Mouse (Mus musculus): ENCODE measurements at regions not wholly inside any gene's neighbourhood (a gene's known extent, or its start where the extent isn't known, plus 50 kb on each side); places are given as distances from the start of the nearest gene placed in this dataset.

DNA sequence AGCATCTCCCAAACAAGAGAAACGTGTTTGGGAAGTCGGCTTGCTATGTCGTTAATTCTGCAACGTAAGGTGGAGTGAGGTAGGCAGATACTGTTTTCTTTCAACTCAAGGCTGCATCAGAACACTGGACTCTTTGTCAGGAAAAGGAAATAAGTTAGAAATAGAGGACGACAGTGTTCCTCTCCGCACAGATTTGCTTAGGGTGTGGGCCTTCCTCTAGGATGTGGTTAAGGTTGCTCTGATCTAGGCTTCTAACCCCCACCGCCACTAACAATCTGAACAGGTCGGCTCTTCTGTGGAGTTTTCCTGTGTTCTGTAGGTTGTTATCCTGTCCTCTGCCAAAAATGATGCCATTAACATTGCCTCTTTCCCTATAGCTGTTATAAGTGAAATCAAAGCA, 179.1 kb downstream of the Pik3r1 start:
- Histone ChIP-seq H3K36me3 (ENCODE audit: control insufficient read depth, insufficient read depth, low read length) (no peaks in the 10 kb centered on the region), H3K27me3 (replicated peaks; ENCODE audit: control insufficient read depth, insufficient read depth, low read length) (no peaks in the 10 kb centered on the region), H3K4me3 (ENCODE audit: insufficient read depth, low read depth, low read length) (no peak overlapping the region), H3K27ac (ENCODE audit: insufficient read depth, low read depth, low read length) (no peak overlapping the region), H3K4me1 (ENCODE audit: control insufficient read depth, insufficient read depth, low read length) (no peaks in the 10 kb centered on the region)
- TF ChIP-seq CTCF (conservative IDR thresholded peaks at IDR 0.05; ENCODE audit: insufficient read depth, insufficient read length, low read depth, low read length) = no peak
- TF ChIP-seq POLR2A (IDR thresholded peaks at IDR 0.05; ENCODE audit: low read depth, low read length) = no peak
- DNase-seq = no peak
- 76% methylated on average over 8 of the region's 8 CpGs for WGBS

DNA sequence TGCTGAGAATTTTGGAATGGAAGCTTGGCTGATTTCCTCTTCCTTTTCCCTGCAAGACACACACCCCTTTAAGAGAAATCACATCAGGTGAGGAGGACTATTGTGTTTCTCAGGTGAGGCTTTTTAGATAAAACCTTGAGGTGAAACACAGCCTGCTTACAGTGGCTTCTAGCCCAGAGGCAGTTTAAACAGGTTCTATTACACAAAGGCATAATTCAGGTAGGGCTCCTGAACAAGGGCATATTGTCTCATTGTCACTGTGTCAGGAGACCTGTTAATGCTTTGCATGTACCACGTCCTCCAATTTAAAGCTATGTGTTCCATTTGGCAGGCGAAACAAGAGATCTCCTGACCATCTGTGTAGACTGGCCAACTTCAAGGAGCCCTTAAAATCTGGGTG, 181.2 kb downstream of the Pik3r1 start:
- Histone ChIP-seq H3K27me3 (replicated peaks; ENCODE audit: control insufficient read depth, insufficient read depth, low read length) (no peaks in the 10 kb centered on the region), H3K4me3 (ENCODE audit: insufficient read depth, low read depth, low read length) (no peak overlapping the region), H3K4me1 (ENCODE audit: control insufficient read depth, insufficient read depth, low read length) (no peaks in the 10 kb centered on the region), H3K27ac (ENCODE audit: insufficient read depth, low read depth, low read length) (no peak overlapping the region), H3K36me3 (ENCODE audit: control insufficient read depth, insufficient read depth, low read length) (no peaks in the 10 kb centered on the region)
- no peak for TF ChIP-seq CTCF (conservative IDR thresholded peaks at IDR 0.05; ENCODE audit: insufficient read depth, insufficient read length, low read depth, low read length)
- no peak for TF ChIP-seq POLR2A (IDR thresholded peaks at IDR 0.05; ENCODE audit: low read depth, low read length)
- DNase-seq = no peak
- WGBS = 85% methylated on average over 2 of the region's 2 CpGs

- no peak overlapping the region for H3K4me3 ChIP-seq (ENCODE audit: insufficient read depth, low read depth, low read length)
- no peak for TF ChIP-seq POLR2A (IDR thresholded peaks at IDR 0.05; ENCODE audit: low read depth, low read length)
- no peak for TF ChIP-seq CTCF (conservative IDR thresholded peaks at IDR 0.05; ENCODE audit: insufficient read depth, insufficient read length, low read depth, low read length)
- H3K36me3 ChIP-seq (ENCODE audit: control insufficient read depth, insufficient read depth, low read length) = no peaks in the 10 kb centered on the region
- H3K4me1 ChIP-seq (ENCODE audit: control insufficient read depth, insufficient read depth, low read length) = no peaks in the 10 kb centered on the region
- H3K27me3 ChIP-seq (replicated peaks; ENCODE audit: control insufficient read depth, insufficient read depth, low read length) = no peaks in the 10 kb centered on the region
- 96% methylated on average over 1 of the region's 1 CpGs for WGBS
- H3K27ac ChIP-seq (ENCODE audit: insufficient read depth, low read depth, low read length) = no peak overlapping the region
- no peak for DNase-seq
Measured at GRCm38 (mm10) chr13:101576481-101576880, 191.5 kb downstream of the Pik3r1 start.

DNA sequence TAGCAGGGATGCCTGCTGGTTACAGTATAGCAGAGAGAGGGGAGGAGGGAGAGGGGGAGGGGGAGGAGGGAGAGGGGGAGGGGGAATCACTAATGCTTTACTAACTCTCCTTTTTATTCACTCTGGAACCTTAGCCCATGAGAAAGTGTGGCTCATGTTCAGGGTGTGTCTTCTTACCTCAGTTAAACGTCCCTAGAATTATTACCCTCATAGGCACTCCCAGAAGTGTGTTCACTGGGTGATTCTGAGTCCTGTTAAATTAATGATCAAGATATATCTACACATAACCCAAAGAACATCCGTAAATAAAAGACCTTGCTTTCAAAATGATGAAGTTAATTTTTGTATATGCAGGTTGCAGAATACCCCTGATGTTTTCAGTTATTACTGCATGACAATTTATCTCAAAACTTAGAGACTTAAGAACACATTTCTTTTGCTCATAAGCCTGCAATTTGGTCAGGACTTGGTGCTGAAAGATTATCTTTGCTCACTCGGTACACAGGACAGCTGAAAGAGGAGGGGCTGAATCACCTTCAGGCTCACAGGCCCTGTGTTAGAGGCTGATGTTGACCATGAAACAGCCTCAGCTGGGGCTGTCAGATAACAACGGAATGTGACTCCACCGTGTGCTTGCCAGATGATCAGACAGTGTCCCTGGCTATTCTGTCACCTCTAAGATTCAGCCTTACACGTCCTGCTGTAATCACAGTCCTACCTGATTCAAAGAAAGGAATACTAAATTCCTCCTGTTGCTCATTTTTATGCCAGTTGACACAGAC, 195.0 kb downstream of the Pik3r1 start:
- 72% methylated on average over 6 of the region's 6 CpGs for WGBS
- DNase-seq = no peak
- Histone ChIP-seq H3K27ac (ENCODE audit: insufficient read depth, low read depth, low read length) (no peak overlapping the region), H3K36me3 (ENCODE audit: control insufficient read depth, insufficient read depth, low read length) (no peaks in the 10 kb centered on the region), H3K27me3 (replicated peaks; ENCODE audit: control insufficient read depth, insufficient read depth, low read length) (no peaks in the 10 kb centered on the region), H3K4me3 (ENCODE audit: insufficient read depth, low read depth, low read length) (no peak overlapping the region), H3K4me1 (ENCODE audit: control insufficient read depth, insufficient read depth, low read length) (no peaks in the 10 kb centered on the region)
- TF ChIP-seq CTCF (conservative IDR thresholded peaks at IDR 0.05; ENCODE audit: insufficient read depth, insufficient read length, low read depth, low read length) (no peak), POLR2A (IDR thresholded peaks at IDR 0.05; ENCODE audit: low read depth, low read length) (no peak)

DNA sequence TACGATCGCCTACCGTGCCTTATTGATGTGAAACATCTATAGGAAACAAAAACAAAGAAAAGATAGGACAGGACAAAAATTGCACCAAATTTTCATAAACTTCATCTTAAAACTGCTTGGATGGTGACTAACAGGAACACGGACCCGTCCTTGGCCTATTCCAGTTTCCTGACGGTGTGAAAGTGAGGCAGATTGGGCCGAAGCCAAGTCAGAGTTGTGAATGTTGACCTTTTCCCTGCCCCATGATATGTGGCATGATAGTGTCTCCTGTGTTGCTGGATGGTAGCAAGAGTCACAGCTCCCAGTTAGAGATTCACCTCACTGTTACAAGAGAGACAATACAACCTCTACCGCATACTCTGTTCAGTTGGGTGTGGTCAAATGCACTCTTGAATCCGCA, 195.8 kb downstream of the Pik3r1 start:
- 86% methylated on average over 9 of the region's 9 CpGs for WGBS
- Histone ChIP-seq H3K27ac (ENCODE audit: insufficient read depth, low read depth, low read length) (no peak overlapping the region), H3K27me3 (replicated peaks; ENCODE audit: control insufficient read depth, insufficient read depth, low read length) (no peaks in the 10 kb centered on the region), H3K4me3 (ENCODE audit: insufficient read depth, low read depth, low read length) (no peak overlapping the region), H3K4me1 (ENCODE audit: control insufficient read depth, insufficient read depth, low read length) (no peaks in the 10 kb centered on the region), H3K36me3 (ENCODE audit: control insufficient read depth, insufficient read depth, low read length) (no peaks in the 10 kb centered on the region)
- DNase-seq = no peak
- TF ChIP-seq POLR2A (IDR thresholded peaks at IDR 0.05; ENCODE audit: low read depth, low read length) (no peak), CTCF (conservative IDR thresholded peaks at IDR 0.05; ENCODE audit: insufficient read depth, insufficient read length, low read depth, low read length) (no peak)

- DNase-seq = no peak
- WGBS = 75% methylated on average over 4 of the region's 4 CpGs
- no peaks in the 10 kb centered on the region for H3K36me3 ChIP-seq (ENCODE audit: control insufficient read depth, insufficient read depth, low read length)
Measured at GRCm38 (mm10) chr13:101570034-101570433, 198.0 kb downstream of the Pik3r1 start.

GRCm38 (mm10) chr13:101568985-101569631, 198.9 kb downstream of the Pik3r1 start:
- WGBS = 79% methylated on average over 6 of the region's 6 CpGs
- no peak for TF ChIP-seq CTCF (conservative IDR thresholded peaks at IDR 0.05; ENCODE audit: insufficient read depth, insufficient read length, low read depth, low read length)
- no peak for TF ChIP-seq POLR2A (IDR thresholded peaks at IDR 0.05; ENCODE audit: low read depth, low read length)
- H3K27me3 ChIP-seq (replicated peaks; ENCODE audit: control insufficient read depth, insufficient read depth, low read length) = no peaks in the 10 kb centered on the region
- H3K27ac ChIP-seq (ENCODE audit: insufficient read depth, low read depth, low read length) = no peak overlapping the region
- H3K36me3 ChIP-seq (ENCODE audit: control insufficient read depth, insufficient read depth, low read length) = no peaks in the 10 kb centered on the region
- no peak for DNase-seq
- no peak overlapping the region for H3K4me3 ChIP-seq (ENCODE audit: insufficient read depth, low read depth, low read length)
- no peaks in the 10 kb centered on the region for H3K4me1 ChIP-seq (ENCODE audit: control insufficient read depth, insufficient read depth, low read length)

More at GRCm38 (mm10) chr13:101570034-101570433, 198.0 kb downstream of the Pik3r1 start:
- no peaks in the 10 kb centered on the region for H3K27me3 ChIP-seq (replicated peaks; ENCODE audit: control insufficient read depth, insufficient read depth, low read length)
- no peak overlapping the region for H3K27ac ChIP-seq (ENCODE audit: insufficient read depth, low read depth, low read length)
- H3K4me3 ChIP-seq (ENCODE audit: insufficient read depth, low read depth, low read length) = no peak overlapping the region
- H3K4me1 ChIP-seq (ENCODE audit: control insufficient read depth, insufficient read depth, low read length) = no peaks in the 10 kb centered on the region
- TF ChIP-seq CTCF (conservative IDR thresholded peaks at IDR 0.05; ENCODE audit: insufficient read depth, insufficient read length, low read depth, low read length) = no peak
- no peak for TF ChIP-seq POLR2A (IDR thresholded peaks at IDR 0.05; ENCODE audit: low read depth, low read length)
